Mouse (Mus musculus): Measurements from ENCODE around the gene Gm11042.

Gm11042 gene

GRCm38 (mm10) chr12:74316344-74316973, at the start of gene Gm11042:
Gene Gm11042, minus strand, starts transcription at chr12:74316394.
- DNase-seq (ENCODE audit: low spot score), result no peak

- DNase-seq (ENCODE audit: low spot score), result no peak
These were observed 48.3 kb upstream of the Gm11042 start for GRCm38 (mm10) chr12:74364477-74364876.

GRCm38 (mm10) chr12:74363076-74363475, 46.9 kb upstream of the Gm11042 start:
- DNase-seq (ENCODE audit: low spot score), result no peak

GRCm38 (mm10) chr12:74362453-74362852, 46.3 kb upstream of the Gm11042 start:
- DNase-seq (ENCODE audit: low spot score), result no peak

- no peak for DNase-seq (ENCODE audit: low spot score)
These were observed 43.6 kb upstream of the Gm11042 start for GRCm38 (mm10) chr12:74359791-74360190.

GRCm38 (mm10) chr12:74357806-74358205, 41.6 kb upstream of the Gm11042 start:
- DNase-seq (ENCODE audit: low spot score), result no peak

- DNase-seq (ENCODE audit: low spot score), result no peak
These were observed 26.5 kb upstream of the Gm11042 start for GRCm38 (mm10) chr12:74342720-74343119.

- no peak for DNase-seq (ENCODE audit: low spot score)
These were observed 23.9 kb upstream of the Gm11042 start for GRCm38 (mm10) chr12:74340070-74340469.

- no peak for DNase-seq (ENCODE audit: low spot score)
These were observed 17.5 kb upstream of the Gm11042 start for GRCm38 (mm10) chr12:74333706-74334105.

GRCm38 (mm10) chr12:74333016-74333415, 16.8 kb upstream of the Gm11042 start:
- no peak for DNase-seq (ENCODE audit: low spot score)

GRCm38 (mm10) chr12:74329759-74330158, 13.6 kb upstream of the Gm11042 start:
- no peak for DNase-seq (ENCODE audit: low spot score)

- no peak for DNase-seq (ENCODE audit: low spot score)
These were observed 10.4 kb upstream of the Gm11042 start for GRCm38 (mm10) chr12:74326644-74327043.

GRCm38 (mm10) chr12:74321981-74322380, 5.8 kb upstream of the Gm11042 start:
- no peak for DNase-seq (ENCODE audit: low spot score)

- DNase-seq (ENCODE audit: low spot score), result peak; percentile 4
These were observed 4.1 kb upstream of the Gm11042 start for GRCm38 (mm10) chr12:74320318-74320717.

GRCm38 (mm10) chr12:74316989-74317759, 980 bp upstream of the Gm11042 start:
- no peak for DNase-seq (ENCODE audit: low spot score)

GRCm38 (mm10) chr12:74315221-74315620, 973 bp downstream of the Gm11042 start:
- no peak for DNase-seq (ENCODE audit: low spot score)

GRCm38 (mm10) chr12:74312611-74313010, 3.6 kb downstream of the Gm11042 start:
- DNase-seq (ENCODE audit: low spot score), result no peak

- DNase-seq (ENCODE audit: low spot score), result no peak
These were observed 12.5 kb downstream of the Gm11042 start for GRCm38 (mm10) chr12:74303418-74304294.

GRCm38 (mm10) chr12:74301559-74301958, 14.6 kb downstream of the Gm11042 start:
- DNase-seq (ENCODE audit: low spot score), result no peak

- no peak for DNase-seq (ENCODE audit: low spot score)
These were observed 19.8 kb downstream of the Gm11042 start for GRCm38 (mm10) chr12:74296374-74296773.

- DNase-seq (ENCODE audit: low spot score), result no peak
These were observed 22.6 kb downstream of the Gm11042 start for GRCm38 (mm10) chr12:74293624-74294023.

GRCm38 (mm10) chr12:74290983-74291382, 25.2 kb downstream of the Gm11042 start:
- DNase-seq (ENCODE audit: low spot score), result no peak

- no peak for DNase-seq (ENCODE audit: low spot score)
These were observed 31.5 kb downstream of the Gm11042 start for GRCm38 (mm10) chr12:74284685-74285054.
